Mouse (Mus musculus) left cerebral cortex, adult 2 months (tissue): ENCODE data around the gene Dusp12. TPM values are rescaled to one million over a fixed set of nuclear protein-coding genes. Genes with fewer than 3 reads are reported as not detected.

ENCODE experiments used
- DNase-seq, 2 experiments: peaks; one replicate each; pipeline ENCODE4 v3.0.0; 2021 to 2022; ENCODE audit warnings: low spot score in 2 of 2, mixed read lengths in 1 of 2; ENCODE audit errors: extremely low spot score in 1 of 2
- H3K27ac ChIP-seq: fragments of 200-600 bp; 2 replicates; pipeline ENCODE4 v1.8.1; 2022
- H3K4me3 ChIP-seq: fragments of 200-600 bp; 2 replicates; pipeline ENCODE4 v1.8.1; 2022
- CTCF ChIP-seq: fragments of 200-600 bp; IDR thresholded peaks from 2 replicates; pipeline ENCODE4 v1.8.1; 2022; ENCODE audit warnings: antibody characterized with exemption, mild to moderate bottlenecking, moderate library complexity
- intact Hi-C: fragments of 180-260 bp; cut with DNase I; formaldehyde crosslinking; loops from one replicate; pipeline ENCODE4 v1.15.1; 2025
- total RNA-seq, 2 experiments: library from RNA; stranded (reverse); gene quantifications; 2 replicates each; pipeline ENCODE4 v1.2.3; 2021

The Dusp12 gene
- total RNA-seq, 2 experiments from 2014 or later, result 14.3 to 15.5 TPM

GRCm38 (mm10) chr1:170868107-170868904, 17.0 kb downstream of the Dusp12 start:
- no peak for TF ChIP-seq CTCF
- DNase-seq, result peak; percentile 76 to 77
- Histone ChIP-seq H3K4me3 (peak overlapping the region; percentile 76), H3K27ac (peak overlapping the region; percentile 50)
- intact Hi-C loops, result no loop called here

GRCm38 (mm10) chr1:170867691-170868105, 17.6 kb downstream of the Dusp12 start, which contains the start of gene Atf6:
Gene Atf6 (minus strand): TSS chr1:170867771.
- no peak for TF ChIP-seq CTCF
- Histone ChIP-seq H3K27ac (peak within 1 kb of the TSS; percentile 89), H3K4me3 (peak within 1 kb of the TSS; percentile 76)
- intact Hi-C loops, result no loop called here
- DNase-seq, result peak; percentile 93 to 97

GRCm38 (mm10) chr1:170866992-170867690, 18.2 kb downstream of the Dusp12 start:
- intact Hi-C loops, result no loop called here
- H3K27ac ChIP-seq, result peak overlapping the region; percentile 89
- no peak for TF ChIP-seq CTCF
- peak in 1 of 2 experiments; percentile 26 for DNase-seq
- peak overlapping the region; percentile 76 for H3K4me3 ChIP-seq

- TF ChIP-seq CTCF, result no peak
- DNase-seq, result no peak
- no peak overlapping the region for H3K27ac ChIP-seq
- intact Hi-C loops, result no loop called here
- no peak overlapping the region for H3K4me3 ChIP-seq
Observed at GRCm38 (mm10) chr1:170865406-170865805, 19.9 kb downstream of the Dusp12 start.

- DNase-seq, result no peak
- Histone ChIP-seq H3K4me3 (no peak overlapping the region), H3K27ac (no peak overlapping the region)
- intact Hi-C loops, result no loop called here
- no peak for TF ChIP-seq CTCF
Observed at GRCm38 (mm10) chr1:170864754-170865153, 20.6 kb downstream of the Dusp12 start.

GRCm38 (mm10) chr1:170864234-170864633, 21.1 kb downstream of the Dusp12 start:
- no peak for DNase-seq
- Histone ChIP-seq H3K4me3 (no peak overlapping the region), H3K27ac (no peak overlapping the region)
- intact Hi-C loops, result no loop called here
- no peak for TF ChIP-seq CTCF

GRCm38 (mm10) chr1:170863033-170863432, 22.3 kb downstream of the Dusp12 start:
- no peak for TF ChIP-seq CTCF
- no peak for DNase-seq
- Histone ChIP-seq H3K4me3 (no peak overlapping the region), H3K27ac (no peak overlapping the region)
- intact Hi-C loops, result no loop called here

- DNase-seq, result no peak
- intact Hi-C loops, result no loop called here
- Histone ChIP-seq H3K27ac (no peak overlapping the region), H3K4me3 (no peak overlapping the region)
- no peak for TF ChIP-seq CTCF
Observed at GRCm38 (mm10) chr1:170862435-170862717, 23.0 kb downstream of the Dusp12 start.

GRCm38 (mm10) chr1:170861671-170862434, 23.5 kb downstream of the Dusp12 start:
- Histone ChIP-seq H3K4me3 (no peak overlapping the region), H3K27ac (no peak overlapping the region)
- intact Hi-C loops, result no loop called here
- no peak for DNase-seq
- no peak for TF ChIP-seq CTCF

GRCm38 (mm10) chr1:170858872-170859271, 26.5 kb downstream of the Dusp12 start:
- no peak for DNase-seq
- TF ChIP-seq CTCF, result no peak
- intact Hi-C loops, result no loop called here
- no peak overlapping the region for H3K27ac ChIP-seq
- H3K4me3 ChIP-seq, result no peak overlapping the region

GRCm38 (mm10) chr1:170857369-170857768, 28.0 kb downstream of the Dusp12 start:
- intact Hi-C loops, result no loop called here
- peak in 1 of 2 experiments; percentile 41 for DNase-seq
- H3K4me3 ChIP-seq, result no peak overlapping the region
- no peak for TF ChIP-seq CTCF
- H3K27ac ChIP-seq, result peak overlapping the region; percentile 75
